Mouse (Mus musculus) layer of hippocampus, adult 2 months (tissue): ENCODE data around the gene Adat3. TPM values are rescaled to one million over a fixed set of nuclear protein-coding genes. Genes with fewer than 3 reads are reported as not detected.
"Not testable (repeated sequence)": the region's sequence is repeated elsewhere in the genome, so short reads cannot be mapped to it uniquely, and the experiment has no call there.

Experiments
- DNase-seq, 2 experiments: peaks; one replicate each; pipeline ENCODE4 v3.0.0; 2022; ENCODE audit warnings: low spot score in 2 of 2
- H3K27ac ChIP-seq: fragments of 200-600 bp; 2 replicates; pipeline ENCODE4 v1.8.1; 2022
- H3K4me3 ChIP-seq: fragments of 200-600 bp; 2 replicates; pipeline ENCODE4 v1.8.1; 2022; ENCODE audit warnings: mild to moderate bottlenecking
- CTCF ChIP-seq: fragments of 200-600 bp; conservative IDR thresholded peaks from 2 replicates; pipeline ENCODE4 v1.8.1; 2022; ENCODE audit warnings: antibody characterized with exemption, mild to moderate bottlenecking, moderate library complexity
- total RNA-seq, 2 experiments: library from RNA; stranded (reverse); gene quantifications; 2 replicates each; pipeline ENCODE4 v1.2.3; 2021

Gene Adat3
- total RNA-seq, 2 experiments from 2014 or later: 1.3 to 3.5 TPM

DNA sequence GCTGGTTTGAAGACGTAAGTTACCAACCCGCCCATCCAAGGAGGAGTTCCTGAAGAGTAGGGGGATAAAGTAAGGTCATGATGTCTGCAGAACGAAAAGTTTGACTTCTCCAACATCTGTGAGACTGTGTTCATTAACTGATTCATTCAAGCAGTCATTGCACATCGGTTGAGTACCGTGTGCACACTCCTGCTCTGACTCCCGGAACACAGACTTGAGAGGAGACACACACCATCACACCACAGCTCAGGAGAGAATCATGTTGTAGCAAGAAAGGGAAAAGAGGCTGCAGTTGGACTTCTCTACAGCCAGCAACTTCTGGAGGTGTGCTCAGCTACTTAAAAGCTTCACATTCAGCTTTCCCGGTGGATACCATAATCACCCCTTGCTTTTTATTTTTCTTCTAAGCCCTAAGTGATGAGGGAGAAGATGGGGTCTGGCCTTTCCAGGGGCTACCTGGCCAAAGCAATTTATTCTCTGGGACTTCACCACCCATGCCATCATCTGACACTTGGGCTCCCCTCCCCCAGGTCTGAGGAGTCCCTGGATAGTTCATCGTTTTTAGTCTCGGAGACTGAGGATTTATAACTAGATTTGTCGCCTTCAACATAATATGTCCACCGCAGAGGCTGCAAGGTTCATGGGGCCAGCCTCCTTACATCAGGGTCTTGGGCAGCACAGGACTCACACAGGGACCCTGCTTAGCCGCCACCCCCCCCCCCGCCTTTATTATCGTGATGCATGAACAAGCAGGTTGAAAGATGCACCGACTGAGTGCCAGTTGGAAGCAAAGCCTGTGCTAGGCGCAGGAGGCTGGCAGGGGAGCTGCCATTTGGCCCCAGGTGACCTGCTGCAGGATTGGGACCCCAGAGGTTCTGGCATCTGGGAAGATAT is 18.4 kb downstream of the Adat3 start:
- no peak for DNase-seq
- Histone ChIP-seq H3K4me3 (peak overlapping the region; percentile 89), H3K27ac (peak overlapping the region; percentile 98)
- no peak for TF ChIP-seq CTCF

DNA sequence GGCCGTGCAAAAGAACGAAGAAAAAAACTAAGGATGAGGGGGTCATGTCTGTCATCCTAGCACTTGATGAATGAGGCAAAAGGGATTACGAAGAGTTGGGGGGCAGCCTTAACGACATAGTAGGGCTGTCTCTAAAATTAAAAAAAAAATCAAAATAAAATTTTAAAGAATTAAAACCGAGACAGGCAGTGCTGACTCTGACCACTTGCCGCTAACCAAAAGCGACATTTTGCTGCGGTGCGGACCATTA is 18.9 kb downstream of the Adat3 start:
- H3K4me3 ChIP-seq: peak overlapping the region; percentile 89
- peak overlapping the region; percentile 98 for H3K27ac ChIP-seq
- DNase-seq: no peak
- TF ChIP-seq CTCF: 0 out of 2 replicates have a peak, but pooled peaks have one; percentile 7

DNA sequence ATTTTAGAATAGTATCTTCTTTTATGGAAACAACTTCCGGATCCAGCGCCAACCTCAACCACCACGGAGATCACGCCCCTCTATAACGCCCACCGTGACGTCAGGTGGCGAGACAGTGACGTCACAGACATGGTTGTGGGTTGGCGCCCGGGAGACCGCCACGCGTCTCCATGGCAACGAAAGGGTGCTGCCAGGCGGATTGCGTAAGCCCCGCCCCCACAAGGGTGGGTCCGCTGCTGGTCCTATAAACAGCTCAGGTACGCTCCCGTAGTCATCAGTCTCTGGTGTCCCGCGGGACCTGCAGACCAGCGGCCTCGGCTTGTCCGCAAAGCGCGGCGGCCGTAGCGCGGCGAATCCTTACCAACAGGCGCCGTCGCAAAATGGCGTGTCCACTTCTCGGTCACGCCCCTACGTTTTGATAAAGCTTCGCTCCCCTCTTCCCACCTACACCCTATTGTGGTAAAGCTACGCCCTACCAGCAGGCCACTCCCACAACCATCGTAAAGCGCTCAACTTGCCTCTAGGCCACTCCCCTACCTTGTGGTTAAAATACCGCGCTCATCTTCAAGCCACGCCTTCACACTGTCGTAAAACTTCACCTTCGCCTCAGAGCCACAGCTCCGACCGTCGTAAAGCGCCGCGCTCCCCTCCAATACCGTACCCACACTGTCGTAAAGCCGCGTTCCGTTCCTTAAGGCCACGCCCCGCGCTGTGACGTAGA is 19.4 kb downstream of the Adat3 start:
- peak overlapping the region; percentile 98 for H3K27ac ChIP-seq
- TF ChIP-seq CTCF: no peak
- peak; percentile 99 for DNase-seq
- peak overlapping the region; percentile 89 for H3K4me3 ChIP-seq

DNA sequence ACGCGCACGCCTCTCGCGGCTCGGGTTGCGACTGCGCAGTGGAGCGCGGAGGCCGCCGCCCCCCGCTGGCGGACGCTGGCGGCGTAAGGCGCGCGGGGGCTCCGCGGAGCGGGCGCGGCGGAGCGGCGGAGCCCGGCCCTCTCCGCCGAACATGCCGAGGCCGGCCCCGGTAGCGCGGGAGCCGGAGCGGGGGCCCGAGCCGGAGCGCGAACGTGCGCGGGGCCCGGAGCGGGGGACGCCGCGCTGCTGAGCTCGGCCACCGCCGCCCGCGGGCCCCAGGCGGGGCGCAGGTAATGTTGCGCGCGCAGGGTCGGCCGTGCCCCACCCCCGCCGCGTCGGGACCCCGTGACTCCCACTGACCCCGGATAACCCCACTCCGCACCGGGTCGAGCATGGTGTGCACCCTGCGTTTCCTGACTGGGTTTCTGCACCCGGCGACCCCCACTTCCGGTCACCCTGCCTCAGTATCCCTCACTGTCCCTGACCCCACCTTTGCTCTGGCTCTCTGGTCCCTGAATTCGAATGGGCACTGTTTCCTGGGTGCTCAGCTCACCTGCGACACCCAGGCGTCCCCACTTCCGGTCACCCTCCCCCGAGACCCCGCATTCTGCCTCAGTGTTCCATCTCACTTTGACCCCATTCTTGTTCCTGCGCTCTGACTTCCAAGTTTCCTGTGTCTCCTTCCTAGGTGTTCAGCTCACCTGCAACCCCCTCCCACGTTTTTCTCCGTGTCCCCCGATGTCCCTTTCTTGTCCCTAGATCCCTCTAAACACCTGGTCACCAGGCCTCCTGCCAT is 20.2 kb downstream of the Adat3 start, which contains the start of gene Csnk1g2:
Gene Csnk1g2, plus strand, starts transcription at position 178 of the 796 bp plus-strand sequence.
- Histone ChIP-seq H3K27ac (peak within 1 kb of the TSS; percentile 98), H3K4me3 (peak within 1 kb of the TSS; percentile 89)
- DNase-seq: peak in 1 of 2 experiments; percentile 58
- TF ChIP-seq CTCF: peak; percentile 21; the same call in 1 of the 2 replicates

DNA sequence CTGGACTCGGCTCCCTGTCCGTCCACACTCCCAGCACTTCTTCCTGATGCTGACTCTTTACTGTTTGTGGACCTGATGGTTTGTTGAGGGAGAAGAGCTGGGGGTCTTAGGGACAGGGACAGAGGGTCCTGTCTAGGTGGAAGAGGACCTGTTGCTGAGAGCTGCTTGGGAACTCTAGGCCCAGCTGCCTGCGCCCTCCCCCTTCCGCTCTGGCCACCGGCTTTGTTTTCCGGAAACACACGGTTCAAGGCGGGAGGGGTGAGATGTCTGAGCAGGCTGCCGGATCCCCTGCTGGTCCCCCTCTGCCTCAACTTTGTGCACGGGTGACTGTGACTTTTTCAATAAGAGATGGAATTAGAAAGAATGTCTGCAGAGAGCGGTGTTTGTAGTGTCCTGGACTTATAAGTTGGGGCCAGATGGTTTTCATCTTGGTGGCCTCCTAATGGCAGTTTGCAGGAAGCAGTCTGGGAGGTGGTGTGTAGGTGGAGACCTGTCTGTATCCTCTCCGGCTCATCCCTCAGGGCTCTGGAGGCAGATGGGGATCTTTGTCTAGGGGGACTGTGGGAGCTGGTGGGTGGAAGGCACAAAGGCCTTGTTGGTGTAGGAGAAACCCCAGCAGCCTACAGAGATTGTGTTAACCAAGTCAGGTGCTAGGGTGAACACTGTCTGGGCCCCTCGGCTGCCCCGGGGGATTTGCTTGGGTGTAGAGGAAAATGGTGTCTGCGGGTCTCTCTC is 20.9 kb downstream of the Adat3 start:
- peak overlapping the region; percentile 90 for H3K27ac ChIP-seq
- peak; percentile 22; the same call in 1 of the 2 replicates for TF ChIP-seq CTCF
- DNase-seq: peak in 1 of 2 experiments; percentile 37
- H3K4me3 ChIP-seq: peak overlapping the region; percentile 85

DNA sequence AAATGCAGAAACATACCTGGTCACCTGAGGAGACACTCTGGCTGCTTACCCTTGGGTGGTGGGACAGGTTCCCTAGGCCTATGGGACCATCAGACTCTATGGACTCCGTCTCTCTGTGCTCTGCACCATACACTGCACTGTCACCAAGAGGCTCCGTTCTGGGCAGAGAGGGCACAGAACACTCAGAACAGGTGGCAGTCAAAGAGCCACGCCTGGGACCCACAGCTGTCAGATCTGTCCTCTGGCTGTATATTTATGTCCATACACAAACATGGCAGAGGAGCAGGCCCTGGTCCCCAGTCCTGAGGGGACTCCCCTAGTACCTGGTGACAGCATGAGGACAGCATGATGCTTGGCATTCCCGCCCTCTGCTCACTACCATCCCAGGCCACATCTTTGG is 23.1 kb downstream of the Adat3 start:
- no peak for DNase-seq
- no peak for TF ChIP-seq CTCF
- Histone ChIP-seq H3K27ac (no peak overlapping the region), H3K4me3 (no peak overlapping the region)

DNA sequence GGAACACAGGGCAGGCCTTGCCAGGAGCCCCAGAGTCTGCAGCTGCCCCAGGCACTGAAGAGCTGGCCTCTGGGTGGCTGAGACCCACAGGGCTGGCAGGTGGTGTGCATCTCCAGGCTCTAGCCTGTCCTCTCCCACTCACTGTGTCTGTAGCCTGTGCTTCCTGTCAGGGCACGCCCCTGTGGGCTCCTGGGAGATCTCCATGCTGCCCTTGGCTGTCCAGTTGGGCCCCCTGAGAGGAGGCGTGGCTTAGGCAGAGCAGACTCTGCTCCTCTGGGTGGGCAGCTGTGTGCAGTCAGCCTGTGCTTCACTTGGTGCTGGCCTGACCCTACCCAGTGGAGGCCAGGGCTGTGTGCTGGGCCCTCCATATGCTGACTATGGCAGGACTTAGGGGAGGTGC is 25.0 kb downstream of the Adat3 start:
- TF ChIP-seq CTCF: no peak
- DNase-seq: no peak
- Histone ChIP-seq H3K4me3 (no peak overlapping the region), H3K27ac (no peak overlapping the region; the same call in 1 of the 2 replicates)

DNA sequence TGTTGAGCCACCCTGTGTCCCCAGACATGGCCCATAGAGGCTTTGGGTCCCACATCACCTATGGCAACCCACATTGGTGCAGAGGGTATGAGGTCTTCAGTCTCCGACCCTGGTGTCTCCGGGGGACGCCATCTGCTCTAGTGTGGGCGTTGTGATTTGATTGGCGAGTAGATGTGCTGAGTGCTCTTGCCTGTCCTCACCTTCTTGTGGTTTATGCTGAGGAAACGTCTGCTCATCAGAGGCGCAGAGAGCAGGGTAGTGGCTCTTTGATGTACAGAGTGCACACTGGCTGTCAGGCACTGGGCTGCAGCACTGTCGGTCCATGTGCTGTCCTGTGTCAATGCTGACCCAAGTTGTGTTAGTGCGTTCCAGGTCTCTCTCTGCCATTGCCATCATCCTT is 26.2 kb downstream of the Adat3 start:
- peak overlapping the region; percentile 3; the same call in 1 of the 2 replicates for H3K27ac ChIP-seq
- no peak for DNase-seq
- no peak for TF ChIP-seq CTCF
- no peak overlapping the region for H3K4me3 ChIP-seq

DNA sequence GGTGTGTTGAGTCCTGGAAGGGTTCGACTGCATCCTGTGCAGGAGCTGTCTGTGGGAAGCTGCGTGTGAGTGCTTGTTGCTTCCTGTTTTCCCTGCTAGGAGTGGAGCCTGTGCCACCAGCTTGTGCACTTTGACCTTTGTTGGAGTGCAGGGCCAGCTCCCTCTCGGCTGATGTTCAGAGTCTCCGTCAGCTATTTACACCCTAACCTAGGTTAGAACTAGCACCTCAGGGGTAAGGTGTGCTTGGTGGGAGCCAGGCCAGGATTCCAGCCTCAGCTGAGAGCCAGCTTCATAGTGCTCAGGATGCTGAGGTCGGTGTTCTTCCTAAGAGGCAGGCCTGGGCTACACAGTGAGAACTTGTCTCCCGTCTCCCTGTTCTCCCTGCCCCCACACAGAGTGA is 32.7 kb downstream of the Adat3 start:
- TF ChIP-seq CTCF: no peak
- Histone ChIP-seq H3K4me3 (no peak overlapping the region), H3K27ac (no peak overlapping the region)
- DNase-seq: no peak

DNA sequence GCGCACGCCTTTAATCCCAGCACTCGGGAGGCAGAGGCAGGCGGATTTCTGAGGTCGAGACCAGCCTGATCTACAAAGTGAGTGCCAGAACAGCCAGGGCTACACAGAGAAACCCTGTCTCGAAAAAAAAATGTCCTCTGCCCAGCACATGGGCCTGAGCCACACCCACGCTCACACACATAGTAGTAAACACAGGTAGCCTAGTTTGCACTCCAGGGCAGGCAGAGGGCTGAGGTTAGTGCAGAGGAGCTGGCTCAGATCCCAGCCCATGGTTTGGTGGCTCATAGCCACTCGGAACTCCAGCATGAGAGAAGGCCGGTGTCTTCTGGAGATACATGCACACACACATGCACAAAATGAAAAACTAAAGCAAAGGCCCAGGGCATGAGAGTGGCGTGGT is 44.3 kb downstream of the Adat3 start:
- H3K27ac ChIP-seq: no peak overlapping the region
- TF ChIP-seq CTCF: no peak
- H3K4me3 ChIP-seq: no peak overlapping the region
- no peak for DNase-seq

DNA sequence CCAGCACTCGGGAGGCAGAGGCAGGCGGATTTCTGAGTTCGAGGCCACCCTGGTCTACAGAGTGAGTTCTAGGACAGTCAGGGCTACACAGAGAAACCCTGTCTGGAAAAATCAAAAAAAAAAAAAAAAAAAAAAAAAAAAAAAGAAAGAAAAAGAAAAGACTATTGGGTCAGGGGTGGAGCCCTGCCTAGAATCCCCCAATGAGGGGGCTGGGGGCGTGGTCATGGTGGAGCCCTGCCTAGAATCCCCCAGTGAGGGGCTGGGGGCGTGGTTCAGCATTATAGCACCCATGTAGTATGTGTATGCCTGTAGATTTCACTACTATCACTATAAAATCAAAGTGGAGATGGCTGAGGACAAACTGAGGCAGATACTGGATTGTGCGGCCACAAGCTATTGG is 47.2 kb downstream of the Adat3 start:
- not testable (repeated sequence) for H3K4me3 ChIP-seq, H3K27ac ChIP-seq, DNase-seq

DNA sequence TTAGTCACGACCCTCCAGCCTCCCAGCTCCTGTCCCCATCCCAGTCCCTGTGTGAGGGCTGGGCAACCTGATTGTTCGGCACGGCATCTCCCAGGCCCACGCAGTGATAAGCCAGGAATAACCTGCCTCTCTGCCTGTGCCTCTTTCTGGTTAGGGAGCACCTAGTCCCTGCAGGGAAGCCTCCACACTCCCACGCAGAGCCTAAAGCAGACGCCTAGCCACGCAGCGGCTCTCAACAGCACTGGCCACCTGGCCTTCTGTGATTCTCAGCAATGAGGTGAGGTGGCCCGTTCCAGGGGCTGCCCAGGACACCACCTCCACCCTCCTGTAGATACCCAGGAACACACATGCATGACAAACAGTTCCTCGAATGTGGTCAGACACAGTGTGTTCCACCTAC is 47.7 kb downstream of the Adat3 start:
- no peak overlapping the region for H3K4me3 ChIP-seq
- DNase-seq: no peak
- H3K27ac ChIP-seq: 0 out of 2 replicates have a peak overlapping the region, but pooled peaks have one; percentile 5
- no peak for TF ChIP-seq CTCF
